In the genomic region with DNA sequence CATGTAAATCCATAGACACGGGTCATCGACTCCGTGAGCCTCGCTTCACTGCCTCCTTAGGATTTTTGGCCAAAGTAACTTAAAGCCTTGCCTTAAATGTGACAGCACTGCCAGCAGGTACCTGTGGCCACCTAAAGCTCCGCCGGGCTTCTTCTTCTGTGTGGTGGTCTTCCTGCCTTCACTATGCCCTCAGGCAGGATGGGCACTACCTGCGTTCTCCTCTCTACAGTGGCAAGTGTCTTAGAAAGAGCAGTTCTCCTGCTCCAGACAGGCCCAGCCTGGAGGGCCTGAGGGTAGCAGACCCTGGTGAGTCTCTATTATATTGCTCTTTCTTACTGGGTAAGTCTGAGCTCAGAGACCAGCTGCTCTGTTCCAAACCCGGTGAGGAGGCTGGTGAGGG, we compare ENCODE assay signal across 15 mouse cellular contexts.
"Had no signal": no experiment of that assay in that cellular context is flagged by ENCODE, and none has a peak within 500 bp of the region (broad histone marks: within the 10 kb centered on the region; RNA-seq: fewer than 3 reads in every experiment).

No protein-coding gene starts in this region.

- H3K4me1 ChIP-seq: liver, embryonic 15.5 days; midbrain, embryonic 15.5 days; neural tube, embryonic 12.5 days had no signal

- DNase-seq: kidney, adult 8-10 months; kidney, postnatal 25 days; layer of hippocampus, adult 9-11 months; layer of hippocampus, postnatal 36 days; lung, adult 2 months; lung, postnatal 10 days; thymus, adult 2 months; thymus, postnatal 25 days had no signal

- H3K27ac ChIP-seq: hindbrain, postnatal 0 days; liver, embryonic 15.5 days; macrophage; midbrain, embryonic 15.5 days; neural tube, embryonic 12.5 days had no signal

- H3K27me3 ChIP-seq: liver, embryonic 15.5 days; megakaryocyte, embryonic 14.5 days; midbrain, embryonic 15.5 days; neural tube, embryonic 12.5 days had no signal

- H3K9me3 ChIP-seq: liver, embryonic 15.5 days; megakaryocyte, embryonic 14.5 days; midbrain, embryonic 15.5 days; neural tube, embryonic 12.5 days had no signal

- H3K36me3 ChIP-seq: liver, embryonic 15.5 days; midbrain, embryonic 15.5 days; neural tube, embryonic 12.5 days had no signal

- H3K4me3 ChIP-seq: liver, embryonic 15.5 days; megakaryocyte, embryonic 14.5 days; midbrain, embryonic 15.5 days; neural tube, embryonic 12.5 days had no signal

- H3K9ac ChIP-seq: liver, embryonic 15.5 days; midbrain, embryonic 15.5 days; neural tube, embryonic 12.5 days had no signal

- H3K4me2 ChIP-seq: liver, embryonic 11.5 days; liver, embryonic 15.5 days; midbrain, embryonic 15.5 days; neural tube, embryonic 12.5 days had no signal
